Mouse (Mus musculus): ENCODE data around the gene Irf8.

GRCm38 (mm10) chr8:120795944-120796635, 59.9 kb downstream of the Irf8 start:
- peak; percentile 95 for TF ChIP-seq CTCF (IDR thresholded peaks at IDR 0.05; ENCODE audit: low read depth)
- TF ChIP-seq EP300 (IDR thresholded peaks at IDR 0.05; ENCODE audit: low read depth): no peak
